Mouse (Mus musculus) kidney, embryonic 15.5 days (tissue): ENCODE measurements around the gene Rag1. TPM values are rescaled to one million over a fixed set of nuclear protein-coding genes. Genes with fewer than 3 reads are reported as not detected.

Experiments used
- ATAC-seq: fragments of 200-750 bp; cut with Nextera tagmentation; replicated peaks from 2 replicates; pipeline ENCODE4 v1.8.0; 2017; ENCODE audit warnings: moderate TSS enrichment; ENCODE audit not compliant: low FRiP score
- H3K27ac ChIP-seq: fragments of 300-500 bp; sonication (generic); 2 replicates; pipeline ENCODE4 v1.5.1; 2015; ENCODE audit warnings: mild to moderate bottlenecking, inconsistent platforms
- H3K27me3 ChIP-seq: fragments of 300-500 bp; sonication (generic); 2 replicates; pipeline ENCODE4 v1.6.1; 2015; ENCODE audit warnings: inconsistent platforms
- H3K36me3 ChIP-seq: fragments of 300-500 bp; sonication (generic); 2 replicates; pipeline ENCODE4 v1.6.1; 2015; ENCODE audit warnings: inconsistent platforms
- H3K4me1 ChIP-seq: fragments of 300-500 bp; sonication (generic); 2 replicates; pipeline ENCODE4 v1.6.1; 2015; ENCODE audit warnings: inconsistent platforms
- H3K4me2 ChIP-seq: fragments of 300-500 bp; sonication (generic); 2 replicates; pipeline ENCODE4 v1.6.1; 2015; ENCODE audit warnings: moderate library complexity, mild to moderate bottlenecking, inconsistent platforms
- H3K4me3 ChIP-seq: fragments of 300-500 bp; sonication (generic); replicated peaks from 2 replicates; pipeline ENCODE4 v1.5.1; 2015; ENCODE audit warnings: mild to moderate bottlenecking, inconsistent platforms
- H3K9ac ChIP-seq: fragments of 300-500 bp; sonication (generic); 2 replicates; pipeline ENCODE4 v1.6.1; 2015; ENCODE audit warnings: mild to moderate bottlenecking, inconsistent platforms
- H3K9me3 ChIP-seq: fragments of 300-500 bp; sonication (generic); replicated peaks from 2 replicates; pipeline ENCODE4 v1.6.1; 2016; ENCODE audit warnings: inconsistent platforms
- WGBS: fragments of 180-500 bp; shearing (Covaris S2); methylation state at CpG from one replicate; pipeline ENCODE4 v1.1.7; 2015; ENCODE audit warnings: mixed read lengths; 5-methylcytosine and 5-hydroxymethylcytosine counted together
- polyA plus RNA-seq: library from polyadenylated mRNA; unstranded; fragments of >200 nt; fragmentation: Nextera tagmentation; extraction: Ambion mirVana; gene quantifications from 2 replicates; pipeline ENCODE4 v1.2.1, GENCODE M21; 2015

Rag1 gene
- polyA plus RNA-seq: 0.05 and 0.06 TPM in 2 replicates

- H3K9ac ChIP-seq: no peak within 1 kb of the TSS
- H3K27ac ChIP-seq: no peak within 1 kb of the TSS
- no peak for ATAC-seq
- 38% methylated on average over 8 of the region's 8 CpGs for WGBS
- H3K4me1 ChIP-seq: peaks cover 10% of the 10 kb centered on the region; the same call in 1 of the 2 replicates
- no peaks in the 10 kb centered on the region; the same call in 1 of the 2 replicates for H3K27me3 ChIP-seq
- H3K4me3 ChIP-seq: no peak within 1 kb of the TSS
- no peaks in the 10 kb centered on the region for H3K9me3 ChIP-seq
- H3K36me3 ChIP-seq: no peaks in the 10 kb centered on the region
- H3K4me2 ChIP-seq: no peak within 1 kb of the TSS
These were observed at the start of gene Rag1, which contains the start of gene B230118H07Rik for GRCm38 (mm10) chr2:101649114-101649671. TSS of gene Rag1 (minus strand) at chr2:101649501. TSS of gene B230118H07Rik (minus strand) at chr2:101649532.

DNA sequence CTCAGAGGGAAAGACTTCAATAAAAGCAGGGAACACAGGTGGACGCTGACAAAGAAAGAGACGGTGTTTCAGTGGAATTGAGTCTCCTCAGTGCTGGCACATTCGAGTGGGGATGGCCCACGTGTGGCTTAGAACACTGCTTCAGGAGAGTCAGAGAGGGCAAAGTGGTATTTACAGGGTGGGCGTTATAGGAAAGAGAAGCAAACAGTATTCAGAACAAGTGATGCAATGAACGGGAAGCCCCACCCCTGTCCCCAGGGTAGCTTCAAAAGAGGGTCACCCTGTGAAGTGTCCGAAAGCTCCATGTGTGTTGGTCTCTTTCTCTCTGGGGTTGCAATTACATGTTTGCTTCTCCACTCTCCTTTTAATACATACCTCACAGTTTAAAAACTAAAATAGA, 46.3 kb upstream of the Rag1 start:
- Histone ChIP-seq H3K4me3 (no peak overlapping the region), H3K9ac (no peak overlapping the region), H3K27me3 (no peaks in the 10 kb centered on the region), H3K9me3 (no peaks in the 10 kb centered on the region), H3K27ac (no peak overlapping the region), H3K4me1 (no peaks in the 10 kb centered on the region), H3K36me3 (peaks cover 74% of the 10 kb centered on the region), H3K4me2 (no peak overlapping the region)
- WGBS: 89% methylated on average over 7 of the region's 7 CpGs
- no peak for ATAC-seq

DNA sequence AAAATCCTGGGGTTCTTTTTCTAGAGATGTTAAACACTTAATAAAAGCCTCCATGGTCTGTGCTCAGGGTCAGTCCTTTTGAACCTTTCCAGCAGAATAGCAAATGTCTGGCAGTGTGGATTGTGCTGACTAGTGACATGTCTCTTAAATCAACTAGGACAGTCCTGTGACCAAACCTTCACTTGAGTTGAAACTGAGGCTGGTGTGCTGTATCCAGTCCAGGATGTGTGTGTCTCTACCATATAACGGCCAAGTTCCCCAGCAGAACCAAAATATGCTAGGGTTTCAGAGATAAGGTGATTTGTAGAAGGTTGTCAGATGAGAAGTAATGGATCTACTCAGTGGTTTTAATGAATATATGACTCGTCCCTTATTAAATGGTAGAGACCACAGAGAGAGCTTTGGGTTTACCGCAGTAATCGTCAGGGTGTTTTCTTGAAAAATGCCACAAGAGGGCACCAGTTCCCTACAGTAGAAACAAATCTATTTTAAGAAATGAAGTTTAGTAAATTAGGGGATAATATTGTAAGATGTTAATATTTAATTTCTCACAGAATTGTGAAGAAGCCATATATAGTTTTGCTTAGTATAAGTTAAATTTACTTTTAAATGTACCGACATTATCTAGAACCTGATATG, 44.4 kb upstream of the Rag1 start:
- Histone ChIP-seq H3K36me3 (peaks cover 80% of the 10 kb centered on the region), H3K9ac (no peak overlapping the region), H3K4me2 (no peak overlapping the region), H3K27me3 (no peaks in the 10 kb centered on the region), H3K27ac (no peak overlapping the region), H3K9me3 (no peaks in the 10 kb centered on the region), H3K4me1 (no peaks in the 10 kb centered on the region), H3K4me3 (no peak overlapping the region)
- no peak for ATAC-seq
- 66% methylated on average over 5 of the region's 5 CpGs for WGBS

- no peak overlapping the region for H3K4me3 ChIP-seq
These were observed 43.7 kb upstream of the Rag1 start for GRCm38 (mm10) chr2:101693043-101693442.

GRCm38 (mm10) chr2:101690252-101690827, 41.0 kb upstream of the Rag1 start:
- ATAC-seq: no peak
- peaks cover 80% of the 10 kb centered on the region for H3K36me3 ChIP-seq
- H3K9ac ChIP-seq: no peak overlapping the region
- no peaks in the 10 kb centered on the region for H3K27me3 ChIP-seq
- no peak overlapping the region for H3K4me3 ChIP-seq
- no peak overlapping the region for H3K4me2 ChIP-seq
- H3K9me3 ChIP-seq: no peaks in the 10 kb centered on the region
- H3K27ac ChIP-seq: no peak overlapping the region
- no peaks in the 10 kb centered on the region for H3K4me1 ChIP-seq
- 93% methylated on average over 9 of the region's 9 CpGs for WGBS

More at GRCm38 (mm10) chr2:101693043-101693442, 43.7 kb upstream of the Rag1 start:
- Histone ChIP-seq H3K9ac (no peak overlapping the region), H3K9me3 (no peaks in the 10 kb centered on the region), H3K27me3 (no peaks in the 10 kb centered on the region), H3K27ac (no peak overlapping the region), H3K36me3 (peaks cover 79% of the 10 kb centered on the region), H3K4me1 (no peaks in the 10 kb centered on the region), H3K4me2 (no peak overlapping the region)
- no peak for ATAC-seq
- WGBS: 66% methylated on average over 4 of the region's 4 CpGs

- Histone ChIP-seq H3K4me2 (no peak overlapping the region), H3K4me1 (no peaks in the 10 kb centered on the region), H3K9ac (no peak overlapping the region), H3K36me3 (peaks cover 77% of the 10 kb centered on the region), H3K9me3 (no peaks in the 10 kb centered on the region), H3K27me3 (no peaks in the 10 kb centered on the region), H3K27ac (no peak overlapping the region), H3K4me3 (no peak overlapping the region)
- WGBS: 93% methylated on average over 5 of the region's 5 CpGs
- no peak for ATAC-seq
These were observed 38.7 kb upstream of the Rag1 start for GRCm38 (mm10) chr2:101688011-101688410.

GRCm38 (mm10) chr2:101684421-101684820, 35.1 kb upstream of the Rag1 start:
- 92% methylated on average over 12 of the region's 12 CpGs for WGBS
- Histone ChIP-seq H3K4me1 (peaks cover 5% of the 10 kb centered on the region), H3K4me3 (no peak overlapping the region), H3K4me2 (no peak overlapping the region), H3K36me3 (peaks cover 47% of the 10 kb centered on the region), H3K27ac (no peak overlapping the region), H3K9ac (no peak overlapping the region), H3K9me3 (no peaks in the 10 kb centered on the region), H3K27me3 (no peaks in the 10 kb centered on the region)
- ATAC-seq: no peak

DNA sequence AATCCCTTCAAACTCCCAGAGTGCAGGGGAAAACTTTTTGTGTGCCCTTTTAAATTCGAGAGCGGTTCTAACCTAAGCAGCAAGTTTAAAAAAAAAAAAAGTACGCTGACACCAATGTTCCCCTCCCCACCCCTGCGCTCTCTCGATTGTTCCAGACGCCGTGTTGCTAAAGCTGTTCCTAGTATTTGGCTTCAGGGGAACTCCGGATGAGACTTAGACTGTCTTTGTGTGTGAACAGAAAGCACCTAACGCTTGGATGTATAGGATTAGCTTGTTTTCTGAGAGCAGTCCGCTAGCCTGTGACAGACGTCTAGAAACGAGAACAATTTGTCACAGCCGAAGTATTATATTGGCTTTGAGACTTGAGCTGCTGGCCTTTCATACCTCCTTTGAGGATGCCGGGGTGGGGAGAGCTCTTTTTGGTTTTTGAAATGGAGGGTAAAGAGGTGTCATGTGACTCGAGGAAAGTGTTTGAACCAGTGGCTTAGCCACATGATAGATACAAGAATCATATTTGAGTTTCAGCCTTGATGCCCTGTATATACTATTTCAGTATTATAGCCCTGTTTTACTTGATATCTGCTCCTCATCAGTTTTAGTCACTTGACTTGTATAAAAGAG, 30.0 kb upstream of the Rag1 start:
- Histone ChIP-seq H3K27ac (no peak overlapping the region), H3K4me3 (peak overlapping the region; percentile 84), H3K36me3 (0 out of 2 replicates have a peak, but pooled peaks cover under 1% of the 10 kb centered on the region), H3K9ac (peak overlapping the region; percentile 77), H3K27me3 (peaks cover 5% of the 10 kb centered on the region), H3K4me1 (peaks cover 10% of the 10 kb centered on the region), H3K9me3 (no peaks in the 10 kb centered on the region), H3K4me2 (peak overlapping the region; percentile 79)
- WGBS: 2% methylated on average over 15 of the region's 15 CpGs
- ATAC-seq: no peak

DNA sequence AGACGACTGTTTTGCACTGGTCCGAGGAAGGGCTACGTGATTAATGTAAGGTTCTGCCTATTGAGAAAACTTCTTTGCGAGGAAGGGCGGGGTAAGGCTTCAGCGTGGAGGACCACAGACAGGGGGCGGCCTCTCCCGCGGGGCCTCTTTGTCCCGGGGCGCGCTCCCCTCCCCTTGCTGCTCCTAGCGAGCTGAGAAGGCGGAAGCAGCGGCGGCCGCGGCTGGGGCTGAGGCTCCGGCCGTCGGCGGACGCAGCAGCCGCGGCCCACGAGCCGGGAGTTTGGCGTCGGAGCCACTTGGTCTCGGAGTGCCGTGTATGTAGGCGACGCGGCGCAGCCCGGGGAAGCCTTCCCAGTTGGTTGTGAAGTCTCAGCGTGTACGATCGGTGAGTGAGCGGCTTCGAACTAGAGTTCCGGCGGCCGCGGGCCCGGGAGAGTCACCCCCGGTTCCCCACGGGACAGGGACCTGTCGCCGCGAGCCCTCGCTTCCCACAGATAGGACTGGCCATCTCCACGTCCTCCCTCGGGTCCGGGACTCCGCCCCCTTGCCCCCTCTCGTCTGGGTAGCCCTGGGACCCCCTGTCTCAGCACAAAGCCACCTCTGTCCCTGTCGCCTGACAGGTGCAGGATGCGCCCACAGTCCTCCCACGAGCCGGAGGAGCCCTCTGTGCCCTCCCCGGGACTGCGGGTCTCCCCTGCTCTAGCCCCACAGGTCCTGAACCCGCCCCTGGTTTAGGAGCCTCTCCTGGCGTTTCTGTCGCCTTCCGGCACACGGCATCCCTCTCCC, 29.1 kb upstream of the Rag1 start, which contains the start of gene Traf6:
TSS of gene Traf6 (plus strand) at position 194 of the 786 bp plus-strand sequence.
- H3K27ac ChIP-seq: 0 out of 2 replicates have a peak within 1 kb of the TSS, but pooled peaks have one; percentile 41
- peaks cover 11% of the 10 kb centered on the region for H3K27me3 ChIP-seq
- H3K9me3 ChIP-seq: no peaks in the 10 kb centered on the region
- peak within 1 kb of the TSS; percentile 77 for H3K9ac ChIP-seq
- H3K4me2 ChIP-seq: peak within 1 kb of the TSS; percentile 79
- WGBS: under 1% methylated on average over 67 of the region's 68 CpGs
- no peaks in the 10 kb centered on the region for H3K36me3 ChIP-seq
- H3K4me1 ChIP-seq: peaks cover 10% of the 10 kb centered on the region
- H3K4me3 ChIP-seq: peak within 1 kb of the TSS; percentile 84
- peak; percentile 96 for ATAC-seq

GRCm38 (mm10) chr2:101673547-101673946, 24.2 kb upstream of the Rag1 start:
- peaks cover 17% of the 10 kb centered on the region for H3K27me3 ChIP-seq
- WGBS: 81% methylated on average over 3 of the region's 3 CpGs
- ATAC-seq: no peak

DNA sequence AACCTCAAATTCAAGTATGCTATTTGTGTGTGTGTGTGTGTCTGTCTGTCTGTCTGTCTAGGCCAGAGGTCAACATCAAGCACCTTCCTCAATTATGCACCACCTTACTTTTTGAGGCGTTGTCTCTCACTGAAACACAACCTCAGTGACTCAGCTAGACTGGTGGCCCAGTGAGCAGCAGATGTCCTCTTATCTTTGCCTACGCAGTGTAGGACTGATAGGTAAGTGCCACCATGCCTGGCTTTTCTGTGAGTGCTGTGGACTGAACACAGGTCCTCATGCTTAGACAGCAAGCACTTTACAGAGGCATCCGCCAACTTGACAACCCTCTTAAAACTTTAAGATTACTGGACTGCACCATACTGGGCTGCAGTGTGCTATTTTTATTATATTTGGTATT, 19.4 kb upstream of the Rag1 start:
- Histone ChIP-seq H3K4me3 (no peak overlapping the region), H3K27me3 (peaks cover 9% of the 10 kb centered on the region; the same call in 1 of the 2 replicates), H3K27ac (no peak overlapping the region), H3K4me1 (peaks cover 3% of the 10 kb centered on the region; the same call in 1 of the 2 replicates), H3K9me3 (no peaks in the 10 kb centered on the region), H3K9ac (no peak overlapping the region), H3K4me2 (no peak overlapping the region), H3K36me3 (no peaks in the 10 kb centered on the region)
- no peak for ATAC-seq
- 94% methylated on average over 3 of the region's 3 CpGs for whole genome bisulfite sequencing

More at GRCm38 (mm10) chr2:101673547-101673946, 24.2 kb upstream of the Rag1 start:
- Histone ChIP-seq H3K9me3 (no peaks in the 10 kb centered on the region), H3K4me1 (no peaks in the 10 kb centered on the region), H3K4me2 (no peak overlapping the region), H3K9ac (no peak overlapping the region), H3K4me3 (no peak overlapping the region), H3K36me3 (no peaks in the 10 kb centered on the region), H3K27ac (no peak overlapping the region)
